Mouse (Mus musculus): ENCODE results near the gene H60b. TPM values are rescaled to one million over a fixed set of nuclear protein-coding genes. Genes with fewer than 3 reads are reported as not detected.
"Not testable (repeated sequence)": the region's sequence is repeated elsewhere in the genome, so short reads cannot be mapped to it uniquely, and the experiment has no call there.

H60b gene
- polyA plus RNA-seq (2015; fragmentation: Nextera tagmentation; extraction: Ambion mirVana), result 0.89 and 1.3 TPM in 2 replicates

GRCm38 (mm10) chr10:22158310-22158999 is at the start of gene H60b, which contains the start of gene Raet1e:
Gene H60b, plus strand, starts transcription at chr10:22158586.
Gene Raet1e, plus strand, starts transcription at chr10:22158569.
- WGBS, result 2% methylated on average over 48 of the region's 48 CpGs
- ATAC-seq (ENCODE audit: borderline replicate concordance, extremely low read depth, low FRiP score, low TSS enrichment), result peak; percentile 81
- Histone ChIP-seq H3K4me2 (peak within 1 kb of the TSS; percentile 75), H3K27me3 (peaks cover 67% of the 10 kb centered on the region), H3K4me3 (peak within 1 kb of the TSS; percentile 50)
- H3K36me3 ChIP-seq, H3K9me3 ChIP-seq, H3K27ac ChIP-seq, H3K9ac ChIP-seq, H3K4me1 ChIP-seq: not testable (repeated sequence)

GRCm38 (mm10) chr10:22140665-22141280 is 17.6 kb upstream of the H60b start:
- Histone ChIP-seq H3K9ac (peak overlapping the region; percentile 49), H3K9me3 (no peaks in the 10 kb centered on the region), H3K4me1 (no peaks in the 10 kb centered on the region), H3K27me3 (no peaks in the 10 kb centered on the region), H3K36me3 (no peaks in the 10 kb centered on the region), H3K27ac (no peak overlapping the region), H3K4me3 (peak overlapping the region; percentile 44), H3K4me2 (peak overlapping the region; percentile 79)
- 1% methylated on average over 19 of the region's 19 CpGs for WGBS
- ATAC-seq (ENCODE audit: borderline replicate concordance, extremely low read depth, low FRiP score, low TSS enrichment), result peak; percentile 9; the same call in 1 of the 2 replicates

DNA sequence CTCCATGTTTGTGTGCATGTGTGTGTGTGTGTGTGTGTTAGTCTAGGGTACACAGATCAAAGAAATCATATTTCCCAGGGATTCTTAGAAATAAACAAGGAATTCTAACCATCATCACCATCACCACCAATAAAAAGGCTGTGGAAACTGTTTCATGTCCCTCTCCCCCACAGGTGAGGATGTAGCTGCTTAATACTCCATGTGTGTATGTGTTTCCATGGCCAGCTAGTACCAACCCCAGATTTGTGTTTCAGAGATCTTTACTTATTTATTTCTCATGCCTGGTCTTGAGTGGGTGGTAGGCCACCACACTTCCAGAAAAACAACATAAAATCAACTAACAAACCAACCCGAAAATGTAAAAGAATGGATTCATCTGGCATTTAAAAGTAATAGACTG is 16.2 kb upstream of the H60b start:
- 83% methylated on average over 1 of the region's 1 CpGs for WGBS
- not testable (repeated sequence) for H3K4me2 ChIP-seq; H3K9me3 ChIP-seq; ATAC-seq (ENCODE audit: borderline replicate concordance, extremely low read depth, low FRiP score, low TSS enrichment); H3K4me1 ChIP-seq; H3K27me3 ChIP-seq; H3K4me3 ChIP-seq; H3K9ac ChIP-seq; H3K36me3 ChIP-seq; H3K27ac ChIP-seq

DNA sequence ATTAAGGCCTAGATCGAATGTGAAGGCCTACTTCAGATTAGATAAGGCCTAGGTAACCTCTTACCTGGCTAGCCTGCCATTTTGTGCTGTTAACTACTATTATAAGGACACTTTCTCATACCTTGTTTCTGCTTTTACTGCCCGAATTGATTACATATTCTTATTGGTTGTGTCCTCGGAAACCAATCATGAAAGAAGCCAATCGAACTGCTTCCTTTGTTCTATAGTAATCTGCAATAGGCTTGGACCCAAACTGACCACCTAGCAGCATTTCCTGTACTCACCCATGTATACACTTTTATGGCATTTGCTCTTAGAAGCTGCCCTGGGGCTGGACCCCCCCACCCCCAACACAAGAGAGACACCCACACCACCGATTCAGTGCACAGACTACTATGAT is 15.5 kb upstream of the H60b start:
- no peak overlapping the region for H3K4me2 ChIP-seq
- no peaks in the 10 kb centered on the region for H3K9me3 ChIP-seq
- no peak overlapping the region for H3K4me3 ChIP-seq
- H3K4me1 ChIP-seq, result no peaks in the 10 kb centered on the region
- no peaks in the 10 kb centered on the region for H3K27me3 ChIP-seq
- no peaks in the 10 kb centered on the region for H3K36me3 ChIP-seq
- 65% methylated on average over 5 of the region's 5 CpGs for WGBS
- ATAC-seq (ENCODE audit: borderline replicate concordance, extremely low read depth, low FRiP score, low TSS enrichment), result no peak
- no peak overlapping the region for H3K27ac ChIP-seq
- no peak overlapping the region for H3K9ac ChIP-seq

- peak; percentile 87 for ATAC-seq (ENCODE audit: borderline replicate concordance, extremely low read depth, low FRiP score, low TSS enrichment)
- H3K4me1 ChIP-seq, result peaks cover 21% of the 10 kb centered on the region
- peak overlapping the region; percentile 81 for H3K9ac ChIP-seq
- H3K4me3 ChIP-seq, result peak overlapping the region; percentile 72
- H3K36me3 ChIP-seq, result no peaks in the 10 kb centered on the region
- H3K27ac ChIP-seq, result peak overlapping the region; percentile 74
- H3K4me2 ChIP-seq, result peak overlapping the region; percentile 99
- H3K9me3 ChIP-seq, result no peaks in the 10 kb centered on the region
- under 1% methylated on average over 47 of the region's 50 CpGs for WGBS
- H3K27me3 ChIP-seq, result peaks cover 35% of the 10 kb centered on the region
These were observed 9.8 kb upstream of the H60b start for GRCm38 (mm10) chr10:22148441-22149072.

- ATAC-seq (ENCODE audit: borderline replicate concordance, extremely low read depth, low FRiP score, low TSS enrichment), result peak; percentile 45
- WGBS, result under 1% methylated on average over 37 of the region's 37 CpGs
- peak within 1 kb of the TSS; percentile 99 for H3K4me2 ChIP-seq
These were observed 9.2 kb upstream of the H60b start, which contains the start of gene E030030I06Rik for GRCm38 (mm10) chr10:22149073-22149690. Gene E030030I06Rik, minus strand, starts transcription at chr10:22149270.

GRCm38 (mm10) chr10:22149691-22150465 is 8.5 kb upstream of the H60b start:
- Histone ChIP-seq H3K4me3 (peak overlapping the region; percentile 72), H3K4me1 (peaks cover 21% of the 10 kb centered on the region), H3K4me2 (peak overlapping the region; percentile 99), H3K9me3 (no peaks in the 10 kb centered on the region), H3K27ac (no peak overlapping the region), H3K36me3 (no peaks in the 10 kb centered on the region), H3K9ac (peak overlapping the region; percentile 81; the same call in 1 of the 2 replicates), H3K27me3 (peaks cover 44% of the 10 kb centered on the region)
- ATAC-seq (ENCODE audit: borderline replicate concordance, extremely low read depth, low FRiP score, low TSS enrichment), result no peak
- WGBS, result under 1% methylated on average over 47 of the region's 50 CpGs

More at GRCm38 (mm10) chr10:22149073-22149690, 9.2 kb upstream of the H60b start, which contains the start of gene E030030I06Rik:
- H3K9me3 ChIP-seq, result no peaks in the 10 kb centered on the region
- peaks cover 21% of the 10 kb centered on the region for H3K4me1 ChIP-seq
- H3K27me3 ChIP-seq, result peaks cover 41% of the 10 kb centered on the region
- H3K4me3 ChIP-seq, result peak within 1 kb of the TSS; percentile 72
- peak within 1 kb of the TSS; percentile 74 for H3K27ac ChIP-seq
- no peaks in the 10 kb centered on the region for H3K36me3 ChIP-seq
- peak within 1 kb of the TSS; percentile 81 for H3K9ac ChIP-seq

- no peak for ATAC-seq (ENCODE audit: borderline replicate concordance, extremely low read depth, low FRiP score, low TSS enrichment)
- no peak overlapping the region for H3K9ac ChIP-seq
- peaks cover 21% of the 10 kb centered on the region for H3K4me1 ChIP-seq
- WGBS, result under 1% methylated on average over 27 of the region's 27 CpGs
- peak overlapping the region; percentile 99 for H3K4me2 ChIP-seq
- peaks cover 51% of the 10 kb centered on the region for H3K27me3 ChIP-seq
- no peak overlapping the region for H3K27ac ChIP-seq
- H3K36me3 ChIP-seq, result no peaks in the 10 kb centered on the region
- no peaks in the 10 kb centered on the region for H3K9me3 ChIP-seq
- peak overlapping the region; percentile 72 for H3K4me3 ChIP-seq
These were observed 7.8 kb upstream of the H60b start for GRCm38 (mm10) chr10:22150593-22150992.

DNA sequence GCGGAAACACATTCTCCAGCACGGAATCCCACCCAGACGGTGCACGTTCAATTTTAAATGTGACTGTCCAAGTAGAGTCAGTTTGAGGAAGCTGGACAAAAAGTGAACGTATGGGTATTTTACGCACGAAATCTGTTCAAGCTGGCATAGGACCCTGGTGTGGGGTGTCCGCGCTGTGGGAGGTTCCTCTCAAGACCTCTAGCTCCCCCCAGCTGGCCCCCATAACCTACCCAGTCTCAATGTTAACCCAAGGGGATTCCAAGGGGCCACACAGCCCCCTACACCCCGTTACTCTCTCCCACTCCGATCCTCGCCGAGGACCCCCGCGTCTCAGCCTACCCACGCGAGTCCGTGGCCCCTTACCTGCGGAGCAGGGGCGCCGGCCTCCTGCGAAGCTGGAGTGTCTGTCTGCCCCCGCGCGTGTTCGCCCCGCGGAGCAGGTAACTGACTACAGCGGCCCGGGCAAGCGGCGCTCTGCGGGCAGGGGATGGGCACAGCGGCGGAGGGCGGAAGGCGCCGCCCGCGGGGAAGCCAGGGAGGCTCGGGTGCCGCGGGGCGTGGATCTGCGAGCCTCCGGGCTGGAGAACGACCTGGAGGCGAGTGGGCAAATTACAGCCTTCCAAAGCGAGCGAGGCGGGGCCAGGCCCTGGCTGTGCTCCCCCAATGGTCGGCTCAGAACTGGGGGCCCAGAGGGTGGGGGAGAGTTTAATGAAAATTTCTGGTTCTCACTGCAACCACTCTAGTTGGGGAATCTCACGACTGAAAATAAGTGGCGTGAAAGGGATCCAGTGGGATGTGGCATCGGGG is 7.1 kb upstream of the H60b start:
- WGBS, result under 1% methylated on average over 55 of the region's 55 CpGs
- Histone ChIP-seq H3K4me3 (peak overlapping the region; percentile 27), H3K27me3 (peaks cover 58% of the 10 kb centered on the region), H3K4me1 (peaks cover 21% of the 10 kb centered on the region), H3K4me2 (peak overlapping the region; percentile 99)
- not testable (repeated sequence) for H3K9ac ChIP-seq; H3K27ac ChIP-seq; H3K9me3 ChIP-seq; ATAC-seq (ENCODE audit: borderline replicate concordance, extremely low read depth, low FRiP score, low TSS enrichment); H3K36me3 ChIP-seq

DNA sequence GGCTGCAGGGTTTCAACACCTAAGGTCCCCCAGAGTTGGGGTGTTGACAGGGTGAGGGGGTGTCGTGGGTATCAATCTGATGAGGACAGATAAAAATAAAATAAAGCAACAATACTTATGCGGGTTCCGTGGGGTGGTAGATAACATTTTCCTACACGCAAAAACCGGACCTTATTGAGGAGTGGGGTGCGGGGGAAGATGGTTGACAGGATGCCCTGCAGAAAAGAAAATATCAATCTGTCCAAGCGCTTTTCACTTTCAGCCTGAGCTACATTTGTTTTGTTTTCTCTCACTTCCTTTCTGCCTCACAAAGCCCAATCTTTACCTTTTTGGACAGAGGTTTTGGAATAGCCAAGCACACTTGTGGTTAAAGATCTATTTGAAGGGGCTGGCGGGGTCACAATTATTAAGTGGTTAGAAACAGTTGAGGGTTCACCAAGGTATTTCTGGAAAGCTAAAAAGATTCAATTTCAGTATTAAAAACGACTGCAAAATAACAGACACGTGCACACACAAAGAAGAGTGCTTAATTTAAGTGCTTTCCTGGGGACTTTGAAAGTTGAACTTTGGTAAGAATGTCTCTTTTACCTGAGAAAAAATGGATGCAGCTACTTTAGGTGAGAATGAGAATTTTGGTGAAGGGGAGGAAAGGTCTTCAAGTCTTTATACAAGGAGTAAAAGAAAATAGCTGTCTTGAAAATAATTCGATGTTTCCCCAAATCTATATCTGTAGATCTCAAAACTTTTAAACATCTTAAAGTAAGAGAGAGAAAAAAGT is 6.3 kb upstream of the H60b start:
- not testable (repeated sequence) for H3K36me3 ChIP-seq; H3K4me2 ChIP-seq; H3K4me3 ChIP-seq; H3K27ac ChIP-seq; H3K9ac ChIP-seq; ATAC-seq (ENCODE audit: borderline replicate concordance, extremely low read depth, low FRiP score, low TSS enrichment); H3K9me3 ChIP-seq
- Histone ChIP-seq H3K27me3 (peaks cover 65% of the 10 kb centered on the region), H3K4me1 (peaks cover 21% of the 10 kb centered on the region)
- 4% methylated on average over 11 of the region's 11 CpGs for WGBS
